Mouse (Mus musculus) midbrain, embryonic 13.5 days (tissue): Measurements from ENCODE around the gene 4930442H23Rik. TPM values are rescaled to one million over a fixed set of nuclear protein-coding genes. Genes with fewer than 3 reads are reported as not detected.

ENCODE experiments used
- ATAC-seq: fragments of 200-750 bp; cut with Nextera tagmentation; 2 replicates; pipeline ENCODE4 v1.8.0; 2017; ENCODE audit warnings: mild to moderate bottlenecking, moderate TSS enrichment, moderate library complexity
- H3K27ac ChIP-seq: fragments of 300-500 bp; sonication (generic); 2 replicates; pipeline ENCODE4 v1.5.1; 2015; ENCODE audit warnings: inconsistent platforms, mild to moderate bottlenecking, moderate library complexity
- H3K27me3 ChIP-seq: fragments of 300-500 bp; sonication (generic); 2 replicates; pipeline ENCODE4 v1.6.1; 2015; ENCODE audit warnings: mild to moderate bottlenecking, inconsistent platforms
- H3K36me3 ChIP-seq: fragments of 300-500 bp; sonication (generic); 2 replicates; pipeline ENCODE4 v1.6.1; 2015; ENCODE audit warnings: mild to moderate bottlenecking, inconsistent platforms
- H3K4me1 ChIP-seq: fragments of 300-500 bp; sonication (generic); replicated peaks from 2 replicates; pipeline ENCODE4 v1.6.1; 2015; ENCODE audit warnings: inconsistent platforms
- H3K4me2 ChIP-seq: fragments of 300-500 bp; sonication (generic); replicated peaks from 2 replicates; pipeline ENCODE4 v1.6.1; 2015; ENCODE audit warnings: moderate library complexity, mild to moderate bottlenecking, inconsistent platforms
- H3K4me3 ChIP-seq: fragments of 300-500 bp; sonication (generic); replicated peaks from 2 replicates; pipeline ENCODE4 v1.5.1; 2015; ENCODE audit warnings: mild to moderate bottlenecking, inconsistent platforms
- H3K9ac ChIP-seq: fragments of 300-500 bp; sonication (generic); replicated peaks from 2 replicates; pipeline ENCODE4 v1.6.1; 2015; ENCODE audit warnings: mild to moderate bottlenecking, inconsistent platforms
- H3K9me3 ChIP-seq: fragments of 300-500 bp; sonication (generic); 2 replicates; pipeline ENCODE4 v1.6.1; 2016; ENCODE audit warnings: mild to moderate bottlenecking, inconsistent platforms
- WGBS: fragments of 180-500 bp; shearing (Covaris S2); methylation state at CpG from one replicate; pipeline ENCODE4 v1.1.7; 2015; 5-methylcytosine and 5-hydroxymethylcytosine counted together
- polyA plus RNA-seq: library from polyadenylated mRNA; unstranded; fragments of >200 nt; fragmentation: Nextera tagmentation; extraction: Ambion mirVana; gene quantifications from 2 replicates; pipeline ENCODE4 v1.2.1, GENCODE M21; 2015

4930442H23Rik gene
- polyA plus RNA-seq, 1 experiment from 2014 or later, result 0.12 TPM

- Histone ChIP-seq H3K9me3 (no peaks in the 10 kb centered on the region), H3K9ac (peak overlapping the region; percentile 94; the same call in 1 of the 2 replicates), H3K4me2 (peak overlapping the region; percentile 95), H3K27ac (peak overlapping the region; percentile 30; the same call in 1 of the 2 replicates), H3K4me3 (peak overlapping the region; percentile 67), H3K27me3 (peaks cover 10% of the 10 kb centered on the region), H3K36me3 (peaks cover 18% of the 10 kb centered on the region), H3K4me1 (peaks cover 61% of the 10 kb centered on the region)
- WGBS, result 58% methylated on average over 8 of the region's 8 CpGs
- ATAC-seq, result no peak
Measured at GRCm38 (mm10) chr10:81140005-81140404, 43.6 kb downstream of the 4930442H23Rik start.

DNA sequence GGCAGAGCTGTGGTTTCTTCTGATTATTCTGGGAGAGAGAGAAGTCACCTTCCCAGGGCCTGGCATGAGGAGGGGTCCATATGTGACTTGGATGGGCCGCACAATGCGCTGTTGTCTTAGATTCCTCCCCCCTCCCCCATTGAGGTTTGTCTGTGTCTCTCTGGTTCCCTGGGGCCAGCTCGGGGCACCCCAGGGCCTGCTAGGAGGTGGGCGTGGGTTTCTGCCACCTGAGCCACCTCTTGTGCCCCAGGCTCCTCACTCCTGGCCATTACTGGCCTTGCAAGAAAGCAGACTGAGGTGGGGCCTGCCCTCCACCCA, 44.2 kb downstream of the 4930442H23Rik start:
- Histone ChIP-seq H3K27ac (peak overlapping the region; percentile 30; the same call in 1 of the 2 replicates), H3K9me3 (no peaks in the 10 kb centered on the region), H3K4me2 (peak overlapping the region; percentile 95), H3K36me3 (peaks cover 13% of the 10 kb centered on the region), H3K9ac (peak overlapping the region; percentile 94; the same call in 1 of the 2 replicates), H3K4me3 (peak overlapping the region; percentile 67), H3K4me1 (peaks cover 61% of the 10 kb centered on the region), H3K27me3 (peaks cover 15% of the 10 kb centered on the region)
- ATAC-seq, result no peak
- WGBS, result 75% methylated on average over 4 of the region's 4 CpGs

DNA sequence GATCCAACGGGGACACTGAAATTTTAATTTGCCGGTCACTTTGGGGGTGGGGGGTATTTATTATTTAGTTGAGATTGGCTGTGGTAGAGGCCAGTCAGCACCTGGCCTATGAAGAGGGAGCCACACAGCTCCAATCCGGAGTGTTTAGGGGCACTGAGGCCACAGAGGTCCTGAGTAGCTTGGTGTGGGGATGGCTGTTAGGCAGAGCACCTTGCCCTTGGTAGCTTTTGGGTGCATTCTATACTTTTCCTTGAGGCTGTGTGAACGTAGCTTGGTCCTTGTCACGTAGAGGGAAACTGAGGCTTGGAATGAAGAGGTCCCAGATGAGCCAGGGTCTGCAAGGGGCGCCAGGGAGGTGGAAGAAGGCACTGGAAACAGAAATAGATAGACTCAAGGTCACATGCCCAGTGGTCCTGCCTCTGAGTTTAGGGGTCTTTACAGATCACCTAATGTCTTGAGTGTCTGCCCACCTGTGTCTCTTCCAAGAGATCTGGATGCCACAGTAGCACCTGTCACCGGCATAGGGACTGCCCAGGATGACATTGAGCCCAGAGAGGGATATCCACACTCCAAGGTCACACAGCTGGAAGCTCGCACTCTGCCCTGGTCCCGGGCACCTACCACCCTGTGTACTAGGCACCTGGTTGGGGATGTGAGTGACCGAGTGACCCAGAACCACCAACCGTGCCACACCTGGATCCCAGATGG, 44.7 kb downstream of the 4930442H23Rik start:
- Histone ChIP-seq H3K4me2 (peak overlapping the region; percentile 95), H3K27me3 (peaks cover 20% of the 10 kb centered on the region), H3K4me3 (peak overlapping the region; percentile 67), H3K4me1 (peaks cover 61% of the 10 kb centered on the region), H3K36me3 (peaks cover 7% of the 10 kb centered on the region), H3K9ac (peak overlapping the region; percentile 94), H3K27ac (peak overlapping the region; percentile 87), H3K9me3 (no peaks in the 10 kb centered on the region)
- 61% methylated on average over 11 of the region's 11 CpGs for WGBS
- no peak for ATAC-seq

GRCm38 (mm10) chr10:81138131-81138782, 45.4 kb downstream of the 4930442H23Rik start:
- H3K4me3 ChIP-seq, result peak overlapping the region; percentile 67
- peaks cover under 1% of the 10 kb centered on the region; the same call in 1 of the 2 replicates for H3K36me3 ChIP-seq
- WGBS, result 0% methylated on average over 18 of the region's 24 CpGs
- H3K27ac ChIP-seq, result peak overlapping the region; percentile 87
- H3K4me2 ChIP-seq, result peak overlapping the region; percentile 95
- ATAC-seq, result no peak
- peaks cover 61% of the 10 kb centered on the region for H3K4me1 ChIP-seq
- H3K27me3 ChIP-seq, result peaks cover 27% of the 10 kb centered on the region
- H3K9me3 ChIP-seq, result no peaks in the 10 kb centered on the region
- peak overlapping the region; percentile 94 for H3K9ac ChIP-seq

DNA sequence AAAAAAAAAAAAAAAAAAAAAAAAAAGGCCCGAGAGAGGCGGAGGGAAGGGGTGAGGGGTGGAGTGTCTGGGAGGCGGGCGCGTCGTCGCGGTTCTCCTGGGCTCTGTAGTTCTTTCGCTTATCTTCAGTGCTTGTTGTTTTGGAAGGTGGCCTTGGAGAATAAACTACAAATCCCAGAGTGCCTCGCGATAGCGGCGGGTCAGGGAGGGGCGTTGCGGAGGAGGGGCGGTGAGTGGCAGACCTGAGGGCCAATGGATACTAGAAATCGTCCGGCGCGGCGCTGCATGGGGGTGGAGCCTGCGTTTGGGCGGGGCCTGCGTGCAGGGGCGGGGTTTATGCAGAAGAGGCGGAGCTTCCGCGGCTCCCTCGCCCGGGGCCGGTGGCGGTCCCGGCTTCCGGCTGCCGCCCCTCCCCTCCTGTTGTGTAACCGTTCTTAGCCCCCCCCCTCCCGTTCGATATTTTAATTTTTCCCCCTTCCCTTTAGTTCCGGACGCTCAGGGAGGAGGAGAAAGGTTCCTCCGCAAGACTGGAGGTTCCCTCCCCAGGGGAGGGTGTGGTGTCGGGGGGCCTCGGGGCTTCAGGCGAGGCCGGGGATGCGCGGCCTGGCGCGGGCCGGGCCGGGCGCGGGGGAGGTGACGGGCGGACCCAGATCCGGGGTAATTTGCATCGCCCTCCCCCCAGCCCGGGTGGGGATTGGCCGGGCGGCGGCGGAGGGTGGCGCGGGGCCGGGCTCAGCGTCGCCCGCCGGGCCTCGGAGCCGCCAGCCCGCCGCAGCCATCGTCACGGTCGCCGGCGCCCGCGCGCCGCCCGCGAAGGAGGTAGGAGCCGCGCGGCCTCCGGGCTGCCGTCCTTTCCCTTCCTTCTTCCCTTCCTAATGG, 46.2 kb downstream of the 4930442H23Rik start:
- H3K27me3 ChIP-seq, result peaks cover 34% of the 10 kb centered on the region
- H3K9ac ChIP-seq, result peak overlapping the region; percentile 94
- H3K9me3 ChIP-seq, result no peaks in the 10 kb centered on the region
- peak overlapping the region; percentile 87 for H3K27ac ChIP-seq
- WGBS, result under 1% methylated on average over 68 of the region's 89 CpGs
- H3K4me3 ChIP-seq, result peak overlapping the region; percentile 67
- no peaks in the 10 kb centered on the region for H3K36me3 ChIP-seq
- peak; percentile 90 for ATAC-seq
- peaks cover 56% of the 10 kb centered on the region for H3K4me1 ChIP-seq
- H3K4me2 ChIP-seq, result peak overlapping the region; percentile 95

DNA sequence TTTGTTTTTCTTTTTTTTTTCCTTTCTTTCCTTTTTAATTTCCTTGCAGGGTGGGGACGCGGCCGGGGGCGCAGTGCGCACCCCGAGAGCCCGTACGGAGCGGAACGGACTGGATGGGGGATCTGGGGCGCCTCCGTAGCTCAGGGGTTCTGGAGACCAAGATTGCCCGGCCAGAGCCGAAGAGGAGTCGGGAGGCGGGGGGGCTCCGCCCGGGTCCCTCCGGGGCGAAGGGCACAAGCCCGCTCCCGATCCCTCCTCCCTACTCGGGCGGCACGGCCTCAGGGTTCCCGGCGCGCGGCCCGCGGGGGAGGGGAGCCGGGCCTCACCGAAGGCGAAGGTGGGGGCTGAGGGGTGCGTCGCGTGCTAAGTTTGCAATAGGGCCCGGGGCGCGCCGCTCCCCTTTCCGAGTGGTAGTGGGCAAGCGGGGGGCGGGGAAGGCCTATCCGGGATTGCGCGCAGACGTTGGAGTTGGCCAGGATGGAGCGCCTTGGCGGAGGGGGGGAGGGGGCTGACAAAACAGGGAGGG, 46.9 kb downstream of the 4930442H23Rik start:
- Histone ChIP-seq H3K9me3 (no peaks in the 10 kb centered on the region), H3K4me2 (peak overlapping the region; percentile 92), H3K4me1 (peaks cover 50% of the 10 kb centered on the region), H3K27me3 (peaks cover 38% of the 10 kb centered on the region), H3K9ac (peak overlapping the region; percentile 86), H3K36me3 (no peaks in the 10 kb centered on the region), H3K27ac (peak overlapping the region; percentile 97), H3K4me3 (peak overlapping the region; percentile 67)
- WGBS, result under 1% methylated on average over 37 of the region's 50 CpGs
- peak; percentile 47 for ATAC-seq

- WGBS, result under 1% methylated on average over 79 of the region's 86 CpGs
Measured at GRCm38 (mm10) chr10:81135831-81136705, 47.6 kb downstream of the 4930442H23Rik start.

GRCm38 (mm10) chr10:81134966-81135681, 48.5 kb downstream of the 4930442H23Rik start, which contains the start of gene Zbtb7a:
Gene Zbtb7a (plus strand): TSS chr10:81135220.
- Histone ChIP-seq H3K27me3 (peaks cover 42% of the 10 kb centered on the region), H3K36me3 (no peaks in the 10 kb centered on the region), H3K9me3 (no peaks in the 10 kb centered on the region), H3K9ac (peak within 1 kb of the TSS; percentile 86), H3K4me2 (peak within 1 kb of the TSS; percentile 92), H3K4me1 (peaks cover 33% of the 10 kb centered on the region), H3K27ac (peak within 1 kb of the TSS; percentile 97), H3K4me3 (peak within 1 kb of the TSS; percentile 67)
- no peak for ATAC-seq
- WGBS, result 3% methylated on average over 40 of the region's 41 CpGs

More at GRCm38 (mm10) chr10:81135831-81136705, 47.6 kb downstream of the 4930442H23Rik start:
- Histone ChIP-seq H3K9me3 (no peaks in the 10 kb centered on the region), H3K27me3 (peaks cover 38% of the 10 kb centered on the region), H3K4me3 (peak overlapping the region; percentile 67), H3K27ac (peak overlapping the region; percentile 97), H3K36me3 (no peaks in the 10 kb centered on the region), H3K9ac (peak overlapping the region; percentile 86), H3K4me1 (peaks cover 43% of the 10 kb centered on the region), H3K4me2 (peak overlapping the region; percentile 92)
- ATAC-seq, result peak; percentile 31

DNA sequence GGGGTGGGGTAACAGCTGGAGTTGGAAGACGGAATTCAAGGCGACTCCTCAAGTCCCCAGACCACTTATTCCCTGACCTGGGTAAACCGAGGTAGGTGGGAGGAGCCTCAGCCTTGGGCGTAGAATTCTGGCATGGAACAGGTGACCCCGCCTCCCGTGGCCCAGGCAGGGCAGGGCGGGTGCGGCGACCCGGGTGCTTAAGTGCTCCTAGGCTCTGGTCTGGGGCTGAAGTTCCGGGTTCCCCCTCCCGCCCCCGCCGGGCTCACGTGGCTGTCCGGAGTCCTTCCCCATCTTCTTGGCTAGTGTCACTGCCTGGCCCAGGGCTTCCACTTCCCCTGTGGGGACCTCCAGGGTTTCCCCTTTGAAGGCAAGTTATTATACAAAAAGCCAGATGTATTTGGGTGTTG, 49.5 kb downstream of the 4930442H23Rik start:
- Histone ChIP-seq H3K4me3 (no peak overlapping the region), H3K27me3 (peaks cover 52% of the 10 kb centered on the region), H3K9ac (no peak overlapping the region), H3K4me1 (peaks cover 30% of the 10 kb centered on the region), H3K27ac (no peak overlapping the region), H3K9me3 (no peaks in the 10 kb centered on the region), H3K36me3 (no peaks in the 10 kb centered on the region), H3K4me2 (no peak overlapping the region)
- ATAC-seq, result no peak
- 3% methylated on average over 16 of the region's 16 CpGs for WGBS
